Mouse (Mus musculus) gastrocnemius, postnatal 10 days (tissue): ENCODE measurements around the gene Prr5. TPM values are rescaled to one million over a fixed set of nuclear protein-coding genes. Genes with fewer than 3 reads are reported as not detected.

Experiments
- total RNA-seq, 2 experiments: library from RNA; stranded (reverse); gene quantifications; 2 replicates each; pipeline ENCODE4 v1.2.3; 2021

Prr5 gene
- total RNA-seq, 2 experiments from 2014 or later = 12.3 to 12.7 TPM

Other genes starting within 250 kb of the Prr5 start
- 10 to 100 TPM; 11.1 to 16.4 TPM for gene Shisal1, start 222.5 kb upstream of the Prr5 start, total RNA-seq
- 1 to 10 TPM; 5.0 to 6.7 TPM for gene Rtl6, start 111.8 kb upstream of the Prr5 start, total RNA-seq
- not detected for gene Arhgap8, start 50.4 kb downstream of the Prr5 start, total RNA-seq
- 1 to 10 TPM; 1.1 to 1.2 TPM for gene Phf21b, start 186.4 kb downstream of the Prr5 start, total RNA-seq